Mouse (Mus musculus) intestine, postnatal 0 days (tissue): ENCODE measurements around the gene Hist1h2bn. TPM values are rescaled to one million over a fixed set of nuclear protein-coding genes. Genes with fewer than 3 reads are reported as not detected.
"Not testable (repeated sequence)": the region's sequence is repeated elsewhere in the genome, so short reads cannot be mapped to it uniquely, and the experiment has no call there.

ENCODE experiments used
- ATAC-seq: fragments of 200-750 bp; cut with Nextera tagmentation; 2 replicates; pipeline ENCODE4 v1.8.0; 2017; ENCODE audit warnings: mild to moderate bottlenecking, moderate TSS enrichment, moderate library complexity
- H3K27ac ChIP-seq: fragments of 300-500 bp; sonication (generic); 2 replicates; pipeline ENCODE4 v1.5.1; 2014; ENCODE audit warnings: mild to moderate bottlenecking, low read depth, low read length, moderate library complexity
- H3K27me3 ChIP-seq: fragments of 300-500 bp; sonication (generic); replicated peaks from 2 replicates; pipeline ENCODE4 v1.6.1; 2014; ENCODE audit warnings: low read length, mixed read lengths; ENCODE audit not compliant: control insufficient read depth, insufficient read depth
- H3K36me3 ChIP-seq: fragments of 300-500 bp; sonication (generic); 2 replicates; pipeline ENCODE4 v1.6.1; 2014; ENCODE audit warnings: mild to moderate bottlenecking, moderate library complexity; ENCODE audit not compliant: control insufficient read depth, insufficient read depth
- H3K4me1 ChIP-seq: fragments of 300-500 bp; sonication (generic); replicated peaks from 2 replicates; pipeline ENCODE4 v1.6.1; 2014; ENCODE audit warnings: antibody characterized with exemption, low read length, mixed read lengths; ENCODE audit not compliant: control insufficient read depth, insufficient read depth
- H3K4me2 ChIP-seq: fragments of 300-500 bp; sonication (generic); replicated peaks from 2 replicates; pipeline ENCODE4 v1.6.1; 2014; ENCODE audit warnings: low read depth, mild to moderate bottlenecking, moderate library complexity
- H3K4me3 ChIP-seq: fragments of 300-500 bp; sonication (generic); 2 replicates; pipeline ENCODE4 v1.5.1; 2014; ENCODE audit warnings: low read depth, low read length
- H3K9ac ChIP-seq: fragments of 300-500 bp; sonication (generic); 2 replicates; pipeline ENCODE4 v1.6.1; 2014; ENCODE audit warnings: mild to moderate bottlenecking, low read depth, low read length
- H3K9me3 ChIP-seq: fragments of 300-500 bp; sonication (generic); 2 replicates; pipeline ENCODE4 v1.6.1; 2016; ENCODE audit warnings: mixed run types; ENCODE audit not compliant: control insufficient read depth
- CTCF ChIP-seq: sonication (generic); IDR thresholded peaks from 2 replicates; pipeline ENCODE4 v1.5.1; 2016; ENCODE audit warnings: low read depth, mild to moderate bottlenecking, control low read depth, antibody characterized with exemption, moderate library complexity
- WGBS: fragments of 180-500 bp; shearing (Covaris S2); extraction: QIAGEN DNeasy Blood & Tissue Kit; methylation state at CpG from one replicate; pipeline ENCODE4 v1.1.7; 2014; 5-methylcytosine and 5-hydroxymethylcytosine counted together
- polyA plus RNA-seq: library from polyadenylated mRNA; unstranded; fragments of >200 nt; fragmentation: Nextera tagmentation; extraction: Ambion mirVana; gene quantifications from 2 replicates; pipeline ENCODE4 v1.2.1, GENCODE M21; 2015

Gene Hist1h2bn
- polyA plus RNA-seq, 1 experiment from 2014 or later, result 1.1 TPM

- Histone ChIP-seq H3K27ac (peak within 1 kb of the TSS; percentile 46), H3K36me3 (no peaks in the 10 kb centered on the region), H3K4me2 (peak within 1 kb of the TSS; percentile 67), H3K27me3 (no peaks in the 10 kb centered on the region), H3K9ac (peak within 1 kb of the TSS; percentile 45), H3K9me3 (no peaks in the 10 kb centered on the region), H3K4me1 (peaks cover 14% of the 10 kb centered on the region; the same call in 1 of the 2 replicates), H3K4me3 (peak within 1 kb of the TSS; percentile 34)
- TF ChIP-seq CTCF, result no peak
- 0% methylated on average over 13 of the region's 20 CpGs for WGBS
- ATAC-seq, result peak; percentile 50
These were observed 29.3 kb downstream of the Hist1h2bn start, which contains the start of gene Hist1h3i for GRCm38 (mm10) chr13:21783255-21783617. Gene Hist1h3i (minus strand): TSS chr13:21783370.

GRCm38 (mm10) chr13:21783734-21784161, 29.8 kb downstream of the Hist1h2bn start:
- H3K36me3 ChIP-seq, result no peaks in the 10 kb centered on the region
- peaks cover 17% of the 10 kb centered on the region; the same call in 1 of the 2 replicates for H3K4me1 ChIP-seq
- peak overlapping the region; percentile 46 for H3K27ac ChIP-seq
- peak overlapping the region; percentile 34 for H3K4me3 ChIP-seq
- peak overlapping the region; percentile 67 for H3K4me2 ChIP-seq
- no peak for ATAC-seq
- H3K9me3 ChIP-seq, result no peaks in the 10 kb centered on the region
- no peaks in the 10 kb centered on the region for H3K27me3 ChIP-seq
- no peak overlapping the region for H3K9ac ChIP-seq
- TF ChIP-seq CTCF, result no peak
- WGBS, result 2% methylated on average over 9 of the region's 9 CpGs

DNA sequence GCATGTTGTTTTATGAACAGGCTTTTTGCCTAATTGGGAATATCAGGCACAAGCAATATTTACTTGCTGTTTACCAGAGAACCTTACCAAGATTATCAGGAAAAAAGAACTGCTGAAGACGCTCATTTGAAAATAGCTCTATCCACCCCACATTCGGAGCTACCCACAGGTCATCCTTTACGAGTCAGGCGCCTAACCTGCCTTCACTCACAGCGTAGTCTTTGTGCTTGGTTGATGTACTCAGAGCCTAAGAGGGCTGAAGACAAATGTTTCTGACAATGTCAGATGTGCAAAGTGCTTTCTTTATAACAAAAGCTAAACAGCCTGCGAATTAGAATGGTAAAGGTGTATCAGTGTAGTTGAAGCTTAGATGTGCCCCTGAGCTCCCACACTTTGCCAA, 30.4 kb downstream of the Hist1h2bn start:
- no peaks in the 10 kb centered on the region for H3K36me3 ChIP-seq
- no peak overlapping the region for H3K9ac ChIP-seq
- no peak overlapping the region for H3K4me3 ChIP-seq
- ATAC-seq, result no peak
- H3K4me1 ChIP-seq, result peaks cover 17% of the 10 kb centered on the region; the same call in 1 of the 2 replicates
- no peak overlapping the region; the same call in 1 of the 2 replicates for H3K27ac ChIP-seq
- no peaks in the 10 kb centered on the region for H3K27me3 ChIP-seq
- no peak for TF ChIP-seq CTCF
- no peaks in the 10 kb centered on the region for H3K9me3 ChIP-seq
- 37% methylated on average over 6 of the region's 6 CpGs for WGBS
- H3K4me2 ChIP-seq, result peak overlapping the region; percentile 67; the same call in 1 of the 2 replicates

GRCm38 (mm10) chr13:21786189-21786898, 32.4 kb downstream of the Hist1h2bn start:
- no peaks in the 10 kb centered on the region for H3K27me3 ChIP-seq
- WGBS, result 8% methylated on average over 8 of the region's 8 CpGs
- no peak for TF ChIP-seq CTCF
- H3K4me3 ChIP-seq, result peak overlapping the region; percentile 39
- H3K27ac ChIP-seq, result 0 out of 2 replicates have a peak overlapping the region, but pooled peaks have one; percentile 16
- H3K36me3 ChIP-seq, result no peaks in the 10 kb centered on the region
- H3K9ac ChIP-seq, result no peak overlapping the region
- ATAC-seq, result no peak
- H3K9me3 ChIP-seq, result no peaks in the 10 kb centered on the region
- H3K4me2 ChIP-seq, result peak overlapping the region; percentile 61
- H3K4me1 ChIP-seq, result peaks cover 17% of the 10 kb centered on the region; the same call in 1 of the 2 replicates

DNA sequence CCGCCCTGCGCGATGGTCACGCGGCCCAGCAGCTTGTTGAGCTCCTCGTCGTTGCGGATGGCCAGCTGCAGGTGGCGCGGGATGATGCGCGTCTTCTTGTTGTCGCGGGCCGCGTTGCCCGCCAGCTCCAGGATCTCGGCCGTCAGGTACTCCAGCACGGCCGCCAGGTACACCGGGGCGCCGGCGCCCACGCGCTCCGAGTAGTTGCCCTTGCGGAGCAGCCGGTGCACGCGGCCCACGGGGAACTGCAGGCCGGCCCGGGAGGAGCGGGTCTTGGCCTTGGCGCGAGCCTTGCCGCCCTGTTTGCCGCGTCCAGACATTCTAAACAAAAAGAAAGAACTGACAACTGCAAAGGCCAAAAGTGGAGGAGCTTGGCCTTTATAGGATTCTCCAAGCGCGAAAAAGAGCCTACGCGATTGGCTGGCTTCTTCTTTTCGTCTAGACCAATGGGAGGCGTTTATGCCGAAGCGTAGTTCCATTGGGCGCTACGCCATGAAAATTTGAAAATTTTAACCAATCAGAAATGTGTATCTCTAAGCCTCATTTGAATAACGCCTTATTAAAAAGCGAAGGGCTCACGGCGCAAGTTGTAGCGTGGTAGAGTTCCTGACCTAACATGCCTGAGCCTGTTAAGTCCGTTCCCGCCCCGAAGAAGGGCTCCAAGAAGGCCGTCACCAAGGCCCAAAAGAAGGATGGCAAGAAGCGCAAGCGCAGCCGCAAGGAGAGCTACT, 33.1 kb downstream of the Hist1h2bn start, which contains the start of the genes Hist1h2an and Hist1h2bp:
Gene Hist1h2an, minus strand, starts transcription at position 320 of the 731 bp plus-strand sequence.
Gene Hist1h2bp, plus strand, starts transcription at position 563 of the 731 bp plus-strand sequence.
- WGBS, result under 1% methylated on average over 36 of the region's 63 CpGs
- 0 out of 2 replicates have a peak within 1 kb of the TSS, but pooled peaks have one; percentile 1 for H3K9ac ChIP-seq

More for the DNA sequence above, 33.1 kb downstream of the Hist1h2bn start, which contains the start of the genes Hist1h2an and Hist1h2bp:
- peak within 1 kb of the TSS; percentile 39 for H3K4me3 ChIP-seq
- peak within 1 kb of the TSS; percentile 61 for H3K4me2 ChIP-seq
- H3K27ac ChIP-seq, result peak within 1 kb of the TSS; percentile 68; the same call in 1 of the 2 replicates
- H3K27me3 ChIP-seq, H3K36me3 ChIP-seq, H3K9me3 ChIP-seq: not testable (repeated sequence)
- peaks cover 17% of the 10 kb centered on the region; the same call in 1 of the 2 replicates for H3K4me1 ChIP-seq
- peak; percentile 92 for ATAC-seq
